Mouse (Mus musculus): ENCODE measurements around the gene Efs. TPM values are rescaled to one million over a fixed set of nuclear protein-coding genes. Genes with fewer than 3 reads are reported as not detected.
"Not testable (repeated sequence)": the region's sequence is repeated elsewhere in the genome, so short reads cannot be mapped to it uniquely, and the experiment has no call there.

Efs gene
- polyA plus RNA-seq, 1 experiment from 2014 or later = 42.4 TPM

GRCm38 (mm10) chr14:54959853-54960613, 34.1 kb upstream of the Efs start:
- 93% methylated on average over 12 of the region's 12 CpGs for WGBS
- not testable (repeated sequence) for H3K27ac ChIP-seq (replicated peaks); DNase-seq (ENCODE audit: low spot score); H3K4me3 ChIP-seq; H3K27me3 ChIP-seq (replicated peaks; ENCODE audit: low read depth, poor library complexity, severe bottlenecking); H3K9me3 ChIP-seq; H3K36me3 ChIP-seq (replicated peaks)
- H3K4me1 ChIP-seq = peaks cover 11% of the 10 kb centered on the region

GRCm38 (mm10) chr14:54959197-54959596, 33.3 kb upstream of the Efs start:
- Histone ChIP-seq H3K9me3 (no peaks in the 10 kb centered on the region), H3K36me3 (replicated peaks) (no peaks in the 10 kb centered on the region), H3K27ac (replicated peaks) (no peak overlapping the region), H3K4me3 (no peak overlapping the region), H3K27me3 (replicated peaks; ENCODE audit: low read depth, poor library complexity, severe bottlenecking) (no peaks in the 10 kb centered on the region), H3K4me1 (peaks cover 11% of the 10 kb centered on the region)
- 90% methylated on average over 3 of the region's 3 CpGs for WGBS
- no peak for DNase-seq (ENCODE audit: low spot score)

GRCm38 (mm10) chr14:54958503-54958902, 32.6 kb upstream of the Efs start:
- DNase-seq (ENCODE audit: low spot score) = no peak
- Histone ChIP-seq H3K4me1 (peaks cover 11% of the 10 kb centered on the region), H3K9me3 (no peaks in the 10 kb centered on the region), H3K27me3 (replicated peaks; ENCODE audit: low read depth, poor library complexity, severe bottlenecking) (no peaks in the 10 kb centered on the region), H3K27ac (replicated peaks) (no peak overlapping the region), H3K4me3 (no peak overlapping the region), H3K36me3 (replicated peaks) (no peaks in the 10 kb centered on the region)
- 84% methylated on average over 4 of the region's 4 CpGs for whole genome bisulfite sequencing

DNA sequence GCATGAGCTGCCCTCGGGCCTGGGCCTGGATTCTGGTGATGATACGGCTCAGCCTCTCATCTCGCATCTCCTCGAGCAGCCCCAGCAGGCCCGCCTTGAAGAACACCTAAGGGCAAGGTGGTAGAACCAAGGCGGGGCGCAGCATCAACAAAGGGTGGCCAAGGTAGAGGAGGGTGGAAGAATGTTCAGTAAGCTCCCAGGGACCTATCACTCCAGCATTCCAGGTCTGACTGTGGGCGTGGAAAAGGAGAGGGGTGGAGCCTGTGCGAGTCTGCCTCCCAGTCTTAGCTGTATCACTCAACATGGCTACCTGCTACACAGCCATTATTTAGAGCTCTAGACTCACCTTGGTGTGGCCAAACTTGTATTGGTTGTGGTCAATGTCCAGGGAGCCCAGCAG, 30.6 kb upstream of the Efs start:
- no peaks in the 10 kb centered on the region for H3K27me3 ChIP-seq (replicated peaks; ENCODE audit: low read depth, poor library complexity, severe bottlenecking)
- no peak for DNase-seq (ENCODE audit: low spot score)
- 84% methylated on average over 9 of the region's 9 CpGs for WGBS
- no peak overlapping the region for H3K4me3 ChIP-seq
- no peaks in the 10 kb centered on the region for H3K36me3 ChIP-seq (replicated peaks)
- H3K27ac ChIP-seq (replicated peaks) = no peak overlapping the region
- peaks cover 11% of the 10 kb centered on the region for H3K4me1 ChIP-seq
- no peaks in the 10 kb centered on the region for H3K9me3 ChIP-seq

GRCm38 (mm10) chr14:54955481-54955880, 29.6 kb upstream of the Efs start:
- Histone ChIP-seq H3K4me1 (peaks cover 1% of the 10 kb centered on the region), H3K9me3 (no peaks in the 10 kb centered on the region), H3K27me3 (replicated peaks; ENCODE audit: low read depth, poor library complexity, severe bottlenecking) (no peaks in the 10 kb centered on the region), H3K36me3 (replicated peaks) (no peaks in the 10 kb centered on the region), H3K4me3 (no peak overlapping the region), H3K27ac (replicated peaks) (no peak overlapping the region)
- WGBS = 85% methylated on average over 3 of the region's 3 CpGs
- no peak for DNase-seq (ENCODE audit: low spot score)

DNA sequence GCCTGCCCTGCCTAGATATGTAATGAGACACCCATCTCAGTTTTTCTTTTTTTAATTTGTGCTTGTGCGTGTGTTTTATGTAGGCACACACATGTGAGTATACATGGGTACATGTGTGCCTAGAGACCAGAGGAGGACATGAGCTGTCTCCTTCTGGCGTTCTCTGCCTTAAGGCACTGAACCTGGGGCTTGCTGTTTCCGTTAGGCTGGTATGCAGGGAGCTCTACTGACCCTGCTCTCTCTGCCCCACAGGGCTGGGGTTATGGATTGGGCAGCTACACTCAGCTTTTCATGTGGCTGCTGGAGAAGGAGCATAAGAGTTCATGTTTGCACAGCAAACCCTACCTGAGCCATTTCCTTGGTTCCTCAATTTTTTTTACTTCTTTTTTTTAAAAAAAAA, 28.5 kb upstream of the Efs start:
- 79% methylated on average over 3 of the region's 3 CpGs for WGBS
- Histone ChIP-seq H3K4me3 (no peak overlapping the region), H3K27ac (replicated peaks) (no peak overlapping the region), H3K27me3 (replicated peaks; ENCODE audit: low read depth, poor library complexity, severe bottlenecking) (peaks cover 10% of the 10 kb centered on the region), H3K9me3 (no peaks in the 10 kb centered on the region), H3K36me3 (replicated peaks) (no peaks in the 10 kb centered on the region), H3K4me1 (no peaks in the 10 kb centered on the region)
- DNase-seq (ENCODE audit: low spot score) = no peak

GRCm38 (mm10) chr14:54953664-54954206, 27.8 kb upstream of the Efs start:
- no peak for DNase-seq (ENCODE audit: low spot score)
- Histone ChIP-seq H3K4me1 (no peaks in the 10 kb centered on the region), H3K9me3 (no peaks in the 10 kb centered on the region), H3K4me3 (no peak overlapping the region), H3K27ac (replicated peaks) (no peak overlapping the region), H3K27me3 (replicated peaks; ENCODE audit: low read depth, poor library complexity, severe bottlenecking) (peaks cover 10% of the 10 kb centered on the region), H3K36me3 (replicated peaks) (no peaks in the 10 kb centered on the region)
- WGBS = 92% methylated on average over 8 of the region's 8 CpGs

- Histone ChIP-seq H3K4me3 (no peak overlapping the region), H3K27me3 (replicated peaks; ENCODE audit: low read depth, poor library complexity, severe bottlenecking) (peaks cover 10% of the 10 kb centered on the region), H3K4me1 (no peaks in the 10 kb centered on the region), H3K27ac (replicated peaks) (no peak overlapping the region), H3K36me3 (replicated peaks) (no peaks in the 10 kb centered on the region), H3K9me3 (no peaks in the 10 kb centered on the region)
- no peak for DNase-seq (ENCODE audit: low spot score)
- WGBS = 92% methylated on average over 6 of the region's 6 CpGs
Observed at GRCm38 (mm10) chr14:54951587-54951986, 25.7 kb upstream of the Efs start.

DNA sequence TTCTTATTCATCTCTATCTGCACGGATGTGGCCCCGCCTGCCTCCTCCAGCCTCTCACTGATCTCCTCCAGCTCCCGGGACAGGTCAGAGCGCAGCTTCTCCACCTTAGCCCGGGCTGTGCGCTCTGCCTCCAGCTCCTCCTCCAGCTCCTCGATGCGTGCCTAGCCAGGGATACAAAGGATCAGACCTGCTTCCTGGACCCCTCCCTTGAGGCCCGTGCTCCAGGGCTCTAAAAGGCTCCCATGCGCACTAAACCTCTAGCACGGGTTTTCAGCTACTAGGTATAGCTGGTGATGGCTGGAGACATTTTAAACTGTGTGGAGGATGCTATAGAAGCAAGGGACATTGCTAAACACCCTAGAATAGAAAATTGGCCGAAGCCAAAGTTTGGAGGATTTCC, 24.6 kb upstream of the Efs start:
- 62% methylated on average over 12 of the region's 12 CpGs for WGBS
- no peak for DNase-seq (ENCODE audit: low spot score)
- Histone ChIP-seq H3K4me3 (no peak overlapping the region), H3K27ac (replicated peaks) (no peak overlapping the region), H3K4me1 (no peaks in the 10 kb centered on the region), H3K36me3 (replicated peaks) (no peaks in the 10 kb centered on the region), H3K27me3 (replicated peaks; ENCODE audit: low read depth, poor library complexity, severe bottlenecking) (peaks cover 10% of the 10 kb centered on the region), H3K9me3 (no peaks in the 10 kb centered on the region)

GRCm38 (mm10) chr14:54948781-54949180, 22.9 kb upstream of the Efs start:
- Histone ChIP-seq H3K4me1 (no peaks in the 10 kb centered on the region), H3K4me3 (no peak overlapping the region), H3K27ac (replicated peaks) (no peak overlapping the region), H3K36me3 (replicated peaks) (no peaks in the 10 kb centered on the region), H3K27me3 (replicated peaks; ENCODE audit: low read depth, poor library complexity, severe bottlenecking) (peaks cover 10% of the 10 kb centered on the region), H3K9me3 (no peaks in the 10 kb centered on the region)
- DNase-seq (ENCODE audit: low spot score) = no peak
- 87% methylated on average over 9 of the region's 9 CpGs for WGBS

DNA sequence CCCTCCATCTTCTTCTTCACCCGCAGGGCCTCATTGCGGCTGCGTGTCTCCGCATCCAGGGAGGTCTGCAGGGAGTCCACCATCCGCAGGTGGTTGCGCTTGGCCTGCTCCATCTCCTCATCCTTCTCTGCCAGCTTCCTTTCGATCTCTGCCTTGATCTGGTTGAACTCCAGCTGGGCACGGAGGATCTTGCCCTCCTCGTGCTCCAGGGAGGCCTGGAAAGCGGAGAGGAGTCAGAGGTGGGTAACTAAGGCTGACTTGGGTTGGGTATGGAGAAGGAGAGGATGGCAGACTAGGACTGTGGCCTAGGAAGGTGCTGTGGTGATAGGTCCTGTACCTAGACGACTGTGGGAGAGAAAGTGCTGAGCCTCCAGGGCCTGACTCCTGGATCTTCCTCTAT, 21.1 kb upstream of the Efs start:
- H3K4me3 ChIP-seq; H3K36me3 ChIP-seq (replicated peaks); DNase-seq (ENCODE audit: low spot score); H3K27ac ChIP-seq (replicated peaks); H3K9me3 ChIP-seq; H3K4me1 ChIP-seq: not testable (repeated sequence)
- peaks cover 10% of the 10 kb centered on the region for H3K27me3 ChIP-seq (replicated peaks; ENCODE audit: low read depth, poor library complexity, severe bottlenecking)
- 87% methylated on average over 11 of the region's 11 CpGs for WGBS

DNA sequence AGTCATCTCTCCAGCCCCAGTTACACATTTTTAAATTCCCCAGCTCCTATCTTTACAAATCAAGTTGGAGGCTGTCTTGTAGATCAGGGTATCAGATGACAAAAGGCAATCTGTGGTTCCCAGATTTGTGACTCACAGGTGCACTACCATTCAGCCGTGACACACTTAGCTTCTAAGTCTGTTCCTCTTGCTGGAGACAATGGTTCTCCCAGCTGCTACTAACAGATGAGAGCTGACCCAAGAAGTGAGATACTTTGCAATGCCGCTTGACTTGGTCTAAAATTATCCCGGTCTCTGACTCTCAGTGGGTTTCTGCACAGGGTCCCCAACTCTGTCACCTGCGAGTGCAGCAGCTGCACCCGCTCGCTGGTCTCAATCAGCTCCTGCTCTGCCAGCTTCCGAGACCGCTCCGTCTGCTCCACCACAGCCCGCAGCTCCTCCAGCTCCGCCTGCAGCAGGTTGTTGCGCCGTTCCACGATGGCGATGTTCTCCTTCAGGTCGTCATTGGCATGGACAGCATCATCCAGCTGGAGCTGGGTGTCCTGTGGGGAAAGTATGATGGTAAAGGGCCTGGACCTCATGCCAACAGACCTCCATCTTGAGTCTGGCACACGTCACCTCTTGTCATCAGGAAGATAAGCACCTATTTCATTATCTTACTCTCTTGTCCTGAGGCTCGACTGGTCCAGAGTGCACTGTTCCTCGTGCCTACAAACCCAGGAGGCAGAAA, 20.2 kb upstream of the Efs start:
- Histone ChIP-seq H3K27ac (replicated peaks) (no peak overlapping the region), H3K4me3 (no peak overlapping the region), H3K27me3 (replicated peaks; ENCODE audit: low read depth, poor library complexity, severe bottlenecking) (peaks cover 10% of the 10 kb centered on the region), H3K4me1 (no peaks in the 10 kb centered on the region), H3K9me3 (no peaks in the 10 kb centered on the region), H3K36me3 (replicated peaks) (no peaks in the 10 kb centered on the region)
- DNase-seq (ENCODE audit: low spot score) = no peak
- 83% methylated on average over 19 of the region's 19 CpGs for WGBS

DNA sequence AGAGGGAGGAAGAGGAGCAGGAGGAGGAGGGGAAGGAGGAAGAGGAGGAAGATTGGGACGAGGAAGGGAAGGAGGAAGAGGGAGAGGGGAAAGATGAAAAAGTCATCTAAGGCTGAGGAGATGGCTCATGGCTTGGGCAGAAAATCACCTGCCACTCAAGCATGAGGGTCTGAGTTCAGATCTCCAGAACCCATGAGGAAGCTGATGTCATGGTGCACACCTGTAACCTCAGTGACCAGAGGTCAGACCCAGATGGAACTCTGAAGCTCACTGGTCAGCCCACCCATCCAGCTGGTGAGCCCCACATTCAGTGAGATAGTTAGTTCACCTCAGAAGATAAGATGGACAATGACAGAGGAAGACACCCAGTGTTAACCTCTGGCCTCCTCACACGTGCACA, 19.0 kb upstream of the Efs start:
- no peak for DNase-seq (ENCODE audit: low spot score)

More for the DNA sequence above, 19.0 kb upstream of the Efs start:
- Histone ChIP-seq H3K4me3 (no peak overlapping the region), H3K36me3 (replicated peaks) (no peaks in the 10 kb centered on the region), H3K27me3 (replicated peaks; ENCODE audit: low read depth, poor library complexity, severe bottlenecking) (peaks cover 5% of the 10 kb centered on the region), H3K4me1 (no peaks in the 10 kb centered on the region), H3K9me3 (no peaks in the 10 kb centered on the region), H3K27ac (replicated peaks) (no peak overlapping the region)
- WGBS = 87% methylated on average over 2 of the region's 2 CpGs

All from embryonic facial prominence, embryonic 10.5 days (tissue).